Mouse (Mus musculus): ENCODE results near the gene Snhg11. TPM values are rescaled to one million over a fixed set of nuclear protein-coding genes. Genes with fewer than 3 reads are reported as not detected.
A peak's percentile ranks its signal among the peaks of the same experiment; 100 is the strongest.

The Snhg11 gene
- polyA plus RNA-seq (2015; fragmentation: Nextera tagmentation; extraction: Ambion mirVana): 1.4 and 1.5 TPM in 2 replicates

GRCm38 (mm10) chr2:158375443-158376122, at the start of gene Snhg11:
TSS of gene Snhg11 (plus strand) at chr2:158375638.
- H3K9ac ChIP-seq: no peak within 1 kb of the TSS
- ATAC-seq (ENCODE audit: low read depth) (peak; percentile 18; the same call in 1 of the 2 replicates), DNase-seq (no peak)
- 0 out of 2 replicates have a peak, but pooled peaks cover 2% of the 10 kb centered on the region for H3K4me1 ChIP-seq (replicated peaks)
- peak within 1 kb of the TSS; percentile 47 for H3K4me2 ChIP-seq
- H3K4me3 ChIP-seq (replicated peaks): peak within 1 kb of the TSS; percentile 40
- no peaks in the 10 kb centered on the region for H3K9me3 ChIP-seq (replicated peaks)
- 3% methylated on average over 36 of the region's 36 CpGs for WGBS (ENCODE audit: insufficient replicate concordance)
- H3K27me3 ChIP-seq: peaks cover 49% of the 10 kb centered on the region
- no peaks in the 10 kb centered on the region for H3K36me3 ChIP-seq
- no peak within 1 kb of the TSS for H3K27ac ChIP-seq

GRCm38 (mm10) chr2:158334356-158334755, 41.1 kb upstream of the Snhg11 start:
- H3K4me2 ChIP-seq: no peak overlapping the region
- WGBS (ENCODE audit: insufficient replicate concordance): 72% methylated on average over 13 of the region's 13 CpGs
- H3K36me3 ChIP-seq: no peaks in the 10 kb centered on the region
- ATAC-seq (ENCODE audit: low read depth) (no peak), DNase-seq (no peak)
- H3K27ac ChIP-seq: no peak overlapping the region
- no peak overlapping the region for H3K9ac ChIP-seq
- H3K9me3 ChIP-seq (replicated peaks): no peaks in the 10 kb centered on the region
- no peaks in the 10 kb centered on the region for H3K27me3 ChIP-seq
- no peak overlapping the region for H3K4me3 ChIP-seq (replicated peaks)
- no peaks in the 10 kb centered on the region for H3K4me1 ChIP-seq (replicated peaks)

DNA sequence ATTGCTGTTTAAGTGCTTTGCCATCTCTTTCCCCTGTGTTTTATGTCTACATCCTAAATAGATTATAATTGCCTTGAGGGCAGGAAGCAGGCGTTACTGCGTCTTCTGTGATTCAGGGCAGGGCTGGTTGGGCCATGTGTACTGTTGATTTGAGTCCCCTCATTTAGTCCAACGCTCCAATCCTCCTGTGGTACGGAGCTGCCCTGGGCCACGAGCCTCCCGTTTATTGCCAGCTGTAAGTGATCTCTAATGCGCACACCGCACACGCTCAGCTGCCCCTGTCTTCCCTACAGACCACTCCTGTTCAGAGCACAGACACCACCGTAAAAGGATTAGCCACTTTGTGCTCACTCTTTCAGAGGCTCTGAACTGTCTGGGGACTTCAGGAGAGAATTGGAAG, 37.7 kb upstream of the Snhg11 start:
- H3K27ac ChIP-seq: no peak overlapping the region
- H3K9ac ChIP-seq: no peak overlapping the region
- H3K4me1 ChIP-seq (replicated peaks): no peaks in the 10 kb centered on the region
- no peak overlapping the region for H3K4me3 ChIP-seq (replicated peaks)
- H3K36me3 ChIP-seq: no peaks in the 10 kb centered on the region
- 76% methylated on average over 10 of the region's 10 CpGs for WGBS (ENCODE audit: insufficient replicate concordance)
- H3K4me2 ChIP-seq: no peak overlapping the region
- ATAC-seq (ENCODE audit: low read depth) (no peak), DNase-seq (no peak)
- H3K9me3 ChIP-seq (replicated peaks): no peaks in the 10 kb centered on the region
- no peaks in the 10 kb centered on the region for H3K27me3 ChIP-seq

GRCm38 (mm10) chr2:158339948-158340564, 35.4 kb upstream of the Snhg11 start:
- no peak overlapping the region for H3K9ac ChIP-seq
- H3K27me3 ChIP-seq: no peaks in the 10 kb centered on the region
- H3K36me3 ChIP-seq: no peaks in the 10 kb centered on the region
- no peaks in the 10 kb centered on the region for H3K9me3 ChIP-seq (replicated peaks)
- H3K27ac ChIP-seq: no peak overlapping the region
- 31% methylated on average over 11 of the region's 11 CpGs for WGBS (ENCODE audit: insufficient replicate concordance)
- DNase-seq: no peak
- ATAC-seq (ENCODE audit: low read depth): no peak
- no peak overlapping the region for H3K4me3 ChIP-seq (replicated peaks)
- no peaks in the 10 kb centered on the region for H3K4me1 ChIP-seq (replicated peaks)
- H3K4me2 ChIP-seq: no peak overlapping the region

- DNase-seq (no peak), ATAC-seq (ENCODE audit: low read depth) (0 out of 2 replicates have a peak, but pooled peaks have one; percentile 26)
- H3K4me2 ChIP-seq: no peak overlapping the region
- WGBS (ENCODE audit: insufficient replicate concordance): 55% methylated on average over 2 of the region's 2 CpGs
- no peaks in the 10 kb centered on the region for H3K9me3 ChIP-seq (replicated peaks)
- no peaks in the 10 kb centered on the region for H3K27me3 ChIP-seq
- no peak overlapping the region for H3K27ac ChIP-seq
- H3K4me1 ChIP-seq (replicated peaks): no peaks in the 10 kb centered on the region
- no peaks in the 10 kb centered on the region for H3K36me3 ChIP-seq
- H3K9ac ChIP-seq: no peak overlapping the region
- H3K4me3 ChIP-seq (replicated peaks): no peak overlapping the region
Observed at GRCm38 (mm10) chr2:158341324-158341723, 34.1 kb upstream of the Snhg11 start.

GRCm38 (mm10) chr2:158343495-158343894, 31.9 kb upstream of the Snhg11 start:
- no peaks in the 10 kb centered on the region for H3K9me3 ChIP-seq (replicated peaks)
- H3K27ac ChIP-seq: no peak overlapping the region
- 67% methylated on average over 5 of the region's 5 CpGs for WGBS (ENCODE audit: insufficient replicate concordance)
- no peak overlapping the region for H3K4me2 ChIP-seq
- no peak overlapping the region for H3K4me3 ChIP-seq (replicated peaks)
- DNase-seq (no peak), ATAC-seq (ENCODE audit: low read depth) (no peak)
- H3K36me3 ChIP-seq: no peaks in the 10 kb centered on the region
- H3K9ac ChIP-seq: no peak overlapping the region
- no peaks in the 10 kb centered on the region for H3K27me3 ChIP-seq
- no peaks in the 10 kb centered on the region for H3K4me1 ChIP-seq (replicated peaks)

GRCm38 (mm10) chr2:158346467-158346866, 29.0 kb upstream of the Snhg11 start:
- DNase-seq (no peak), ATAC-seq (ENCODE audit: low read depth) (no peak)
- Histone ChIP-seq H3K27ac (no peak overlapping the region), H3K36me3 (no peaks in the 10 kb centered on the region), H3K9ac (no peak overlapping the region), H3K4me3 (replicated peaks) (no peak overlapping the region), H3K9me3 (replicated peaks) (no peaks in the 10 kb centered on the region), H3K4me2 (no peak overlapping the region), H3K4me1 (replicated peaks) (no peaks in the 10 kb centered on the region), H3K27me3 (no peaks in the 10 kb centered on the region)
- 53% methylated on average over 6 of the region's 6 CpGs for WGBS (ENCODE audit: insufficient replicate concordance)

GRCm38 (mm10) chr2:158347868-158348267, 27.6 kb upstream of the Snhg11 start:
- no peaks in the 10 kb centered on the region for H3K4me1 ChIP-seq (replicated peaks)
- no peak for ATAC-seq (ENCODE audit: low read depth)
- H3K27ac ChIP-seq: no peak overlapping the region
- DNase-seq: peak; percentile 38
- H3K36me3 ChIP-seq: 0 out of 2 replicates have a peak, but pooled peaks cover 1% of the 10 kb centered on the region
- no peaks in the 10 kb centered on the region for H3K9me3 ChIP-seq (replicated peaks)
- WGBS (ENCODE audit: insufficient replicate concordance): 3% methylated on average over 6 of the region's 6 CpGs
- no peak overlapping the region for H3K9ac ChIP-seq
- no peak overlapping the region for H3K4me2 ChIP-seq
- no peaks in the 10 kb centered on the region for H3K27me3 ChIP-seq
- no peak overlapping the region for H3K4me3 ChIP-seq (replicated peaks)

DNA sequence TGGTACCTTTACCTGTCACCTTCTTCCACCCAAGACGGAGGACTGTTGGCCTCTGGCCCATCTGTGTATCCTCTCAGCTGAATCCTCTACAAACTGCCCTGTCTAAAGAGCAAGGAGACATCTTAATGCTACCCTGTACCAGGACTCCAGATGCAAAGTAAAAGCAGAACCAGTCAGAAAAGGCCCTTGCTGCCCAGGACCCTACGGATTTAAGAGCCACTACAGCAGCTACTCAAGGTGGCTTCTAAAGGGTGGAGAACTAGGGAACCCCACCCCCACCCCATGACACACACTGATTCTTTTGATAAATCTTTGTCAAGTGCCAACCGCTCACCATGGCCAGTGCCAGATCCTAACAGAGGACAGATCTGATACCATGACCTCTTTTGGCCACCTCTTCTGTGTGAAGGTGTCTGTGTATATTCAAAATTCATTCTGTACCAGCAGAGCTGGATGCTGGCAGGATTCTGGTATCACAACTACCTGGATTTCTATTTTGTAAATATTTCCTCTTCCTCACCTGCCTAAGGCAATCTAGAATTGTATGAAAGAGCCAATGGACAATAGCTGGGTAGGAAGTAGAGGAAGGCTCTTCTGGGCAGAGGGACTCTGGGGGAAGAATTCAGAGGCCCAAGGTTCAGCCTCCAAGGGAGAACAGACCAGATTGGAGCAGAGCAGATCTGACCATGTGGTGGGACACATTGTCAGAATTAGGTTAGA, 22.5 kb upstream of the Snhg11 start:
- 76% methylated on average over 3 of the region's 3 CpGs for WGBS (ENCODE audit: insufficient replicate concordance)
- H3K27me3 ChIP-seq: no peaks in the 10 kb centered on the region
- H3K4me1 ChIP-seq (replicated peaks): peaks cover 5% of the 10 kb centered on the region
- H3K36me3 ChIP-seq: peaks cover 50% of the 10 kb centered on the region
- no peak overlapping the region for H3K4me2 ChIP-seq
- DNase-seq (no peak), ATAC-seq (ENCODE audit: low read depth) (no peak)
- no peak overlapping the region for H3K9ac ChIP-seq
- no peak overlapping the region for H3K4me3 ChIP-seq (replicated peaks)
- no peak overlapping the region for H3K27ac ChIP-seq
- H3K9me3 ChIP-seq (replicated peaks): no peaks in the 10 kb centered on the region

GRCm38 (mm10) chr2:158354348-158355114, 20.9 kb upstream of the Snhg11 start:
- H3K4me1 ChIP-seq (replicated peaks): peaks cover 20% of the 10 kb centered on the region
- no peak overlapping the region for H3K9ac ChIP-seq
- H3K4me2 ChIP-seq: no peak overlapping the region
- H3K9me3 ChIP-seq (replicated peaks): no peaks in the 10 kb centered on the region
- no peak overlapping the region; the same call in 1 of the 2 replicates for H3K27ac ChIP-seq
- WGBS (ENCODE audit: insufficient replicate concordance): 66% methylated on average over 7 of the region's 7 CpGs
- H3K27me3 ChIP-seq: no peaks in the 10 kb centered on the region
- H3K4me3 ChIP-seq (replicated peaks): no peak overlapping the region
- peaks cover 66% of the 10 kb centered on the region for H3K36me3 ChIP-seq
- ATAC-seq (ENCODE audit: low read depth) (no peak), DNase-seq (no peak)

DNA sequence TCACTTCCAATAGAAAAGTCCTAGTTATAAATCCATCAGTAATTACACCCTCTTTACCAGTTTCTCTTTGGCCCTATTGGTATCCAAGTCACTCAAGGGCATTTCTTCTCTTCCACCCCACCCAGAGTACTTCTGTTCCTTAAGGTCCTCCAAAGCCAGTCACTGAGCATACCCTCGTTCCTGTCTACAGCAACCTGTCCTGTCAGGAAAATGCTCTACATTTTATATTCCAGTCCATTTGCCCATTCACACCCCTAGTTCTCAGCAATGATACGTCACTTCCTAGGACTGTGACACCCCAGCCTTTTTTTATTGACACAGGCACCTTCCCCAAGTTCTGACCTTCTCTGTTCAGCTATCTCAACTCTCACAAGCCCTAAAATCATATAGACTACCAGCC, 20.2 kb upstream of the Snhg11 start:
- 73% methylated on average over 2 of the region's 2 CpGs for WGBS (ENCODE audit: insufficient replicate concordance)
- Histone ChIP-seq H3K9ac (no peak overlapping the region), H3K36me3 (peaks cover 73% of the 10 kb centered on the region), H3K27me3 (no peaks in the 10 kb centered on the region), H3K4me2 (no peak overlapping the region), H3K4me3 (replicated peaks) (no peak overlapping the region), H3K4me1 (replicated peaks) (peaks cover 27% of the 10 kb centered on the region), H3K27ac (no peak overlapping the region), H3K9me3 (replicated peaks) (no peaks in the 10 kb centered on the region)
- DNase-seq (no peak), ATAC-seq (ENCODE audit: low read depth) (no peak)

Measured in liver, embryonic 13.5 days (tissue).